Mouse (Mus musculus) MEL (cell line): Measurements from ENCODE around the gene Lmo2. TPM values are rescaled to one million over a fixed set of nuclear protein-coding genes. Genes with fewer than 3 reads are reported as not detected.

Experiments used
- DNase-seq: peaks from one replicate; pipeline ENCODE4 v3.0.0; 2011; ENCODE audit warnings: low read depth, low spot score
- H3K27ac ChIP-seq: 2 replicates; pipeline ENCODE4 v1.5.1; 2012; ENCODE audit warnings: low read depth, mild to moderate bottlenecking, control low read depth, low read length, moderate library complexity; ENCODE audit not compliant: control insufficient read depth
- H3K27me3 ChIP-seq, 2 experiments: fragments of 150-350 bp in 1 of 2; sonication (generic) in 1 of 2; 2 replicates each; pipeline ENCODE4 v1.6.1; 2012; ENCODE audit warnings: low read length in 2 of 2, mild to moderate bottlenecking in 2 of 2, improper control_type of control experiment in 1 of 2, moderate library complexity in 1 of 2; ENCODE audit not compliant: insufficient read depth in 2 of 2, control insufficient read depth in 1 of 2
- H3K36me3 ChIP-seq, 2 experiments: 2 replicates each; pipeline ENCODE4 v1.6.1; 2012 to 2014; ENCODE audit warnings: low read length in 2 of 2, improper control_type of control experiment in 1 of 2, inconsistent platforms in 1 of 2, mild to moderate bottlenecking in 1 of 2; ENCODE audit not compliant: insufficient read depth in 2 of 2, control insufficient read depth in 1 of 2
- H3K4me1 ChIP-seq, 2 experiments: fragments of 150-350 bp in 1 of 2; sonication (generic) in 1 of 2; 2 replicates each; pipeline ENCODE4 v1.6.1; 2012; ENCODE audit warnings: low read length in 2 of 2, improper control_type of control experiment in 1 of 2, mild to moderate bottlenecking in 1 of 2; ENCODE audit not compliant: insufficient read depth in 2 of 2, control insufficient read depth in 1 of 2
- H3K4me3 ChIP-seq, 2 experiments: fragments of 150-350 bp in 1 of 2; sonication (generic) in 1 of 2; 2 replicates each; pipeline ENCODE4 v1.5.1; 2012; ENCODE audit warnings: low read depth in 2 of 2, low read length in 2 of 2, mild to moderate bottlenecking in 2 of 2, moderate library complexity in 2 of 2, control low read depth in 1 of 2, improper control_type of control experiment in 1 of 2; ENCODE audit not compliant: control insufficient read depth in 1 of 2, insufficient read depth in 1 of 2
- H3K79me2 ChIP-seq: 2 replicates; pipeline ENCODE4 v1.6.1; 2012; ENCODE audit warnings: mild to moderate bottlenecking, low read length, moderate library complexity; ENCODE audit not compliant: control insufficient read depth, poor library complexity, insufficient read depth
- H3K9ac ChIP-seq: 2 replicates; pipeline ENCODE4 v1.6.1; 2012; ENCODE audit warnings: low read depth, mild to moderate bottlenecking, control low read depth, low read length, moderate library complexity; ENCODE audit not compliant: control insufficient read depth, poor library complexity, severe bottlenecking
- H3K9me3 ChIP-seq: fragments of 150-350 bp; sonication (generic); replicated peaks from 2 replicates; pipeline ENCODE4 v1.6.1; 2012; ENCODE audit warnings: mild to moderate bottlenecking, low read length, improper control_type of control experiment, moderate library complexity; ENCODE audit not compliant: insufficient read depth
- BHLHE40 ChIP-seq: IDR thresholded peaks from 2 replicates; pipeline ENCODE4 v1.6.1; 2012; ENCODE audit warnings: low read depth, mild to moderate bottlenecking, inconsistent platforms, low read length, improper control_type of control experiment, borderline replicate concordance
- CTCF ChIP-seq, 3 experiments: IDR thresholded peaks in 2 of 3; conservative IDR thresholded peaks in 1 of 3; 2 replicates each; pipeline ENCODE4 v1.5.1; 2011 to 2012; ENCODE audit warnings: low read length in 3 of 3, low read depth in 2 of 3, mild to moderate bottlenecking in 2 of 3, improper control_type of control experiment in 1 of 3, inconsistent platforms in 1 of 3, mixed read lengths in 1 of 3, moderate library complexity in 1 of 3; ENCODE audit not compliant: control insufficient read depth in 1 of 3, insufficient read depth in 1 of 3, poor library complexity in 1 of 3, severe bottlenecking in 1 of 3
- E2F4 ChIP-seq: IDR thresholded peaks from 2 replicates; pipeline ENCODE4 v1.6.1; 2011; ENCODE audit warnings: low read depth, low read length, improper control_type of control experiment, borderline replicate concordance
- ETS1 ChIP-seq: IDR thresholded peaks from 2 replicates; pipeline ENCODE4 v1.6.1; 2012; ENCODE audit warnings: low read depth, mild to moderate bottlenecking, inconsistent platforms, low read length, improper control_type of control experiment, moderate library complexity
- GABPA ChIP-seq: IDR thresholded peaks from 2 replicates; pipeline ENCODE4 v1.6.1; 2012; ENCODE audit warnings: low read depth, mild to moderate bottlenecking, inconsistent platforms, low read length, improper control_type of control experiment, moderate library complexity
- GATA1 ChIP-seq: IDR thresholded peaks from 2 replicates; pipeline ENCODE4 v1.6.1; 2011; ENCODE audit warnings: low read depth, low read length, improper control_type of control experiment
- HCFC1 ChIP-seq: IDR thresholded peaks from 2 replicates; pipeline ENCODE4 v1.6.1; 2012; ENCODE audit warnings: low read depth, mild to moderate bottlenecking, inconsistent platforms, low read length, improper control_type of control experiment, moderate library complexity
- MAFK ChIP-seq: IDR thresholded peaks from 2 replicates; pipeline ENCODE4 v1.6.1; 2011; ENCODE audit warnings: low read depth, mild to moderate bottlenecking, low read length, improper control_type of control experiment, borderline replicate concordance
- MAZ ChIP-seq: IDR thresholded peaks from 2 replicates; pipeline ENCODE4 v1.6.1; 2012; ENCODE audit warnings: low read depth, mild to moderate bottlenecking, inconsistent platforms, low read length, improper control_type of control experiment
- MEF2A ChIP-seq: IDR thresholded peaks from 2 replicates; pipeline ENCODE4 v1.6.1; 2014; ENCODE audit warnings: low read depth, mild to moderate bottlenecking, inconsistent platforms, low read length, improper control_type of control experiment; ENCODE audit not compliant: poor library complexity, insufficient replicate concordance, severe bottlenecking; ENCODE audit errors: extremely low read depth
- MXI1 ChIP-seq: IDR thresholded peaks from 2 replicates; pipeline ENCODE4 v1.6.1; 2011; ENCODE audit warnings: mild to moderate bottlenecking, low read depth, low read length, improper control_type of control experiment
- MYC ChIP-seq: IDR thresholded peaks from 2 replicates; pipeline ENCODE4 v1.6.1; 2011; ENCODE audit warnings: low read depth, mild to moderate bottlenecking, low read length, improper control_type of control experiment, moderate library complexity
- POLR2A ChIP-seq, 2 experiments: IDR thresholded peaks; 2 replicates each; pipeline ENCODE4 v1.6.1; 2011 to 2012; ENCODE audit warnings: low read length in 2 of 2, mild to moderate bottlenecking in 2 of 2, control low read depth in 1 of 2, improper control_type of control experiment in 1 of 2, low read depth in 1 of 2, moderate library complexity in 1 of 2; ENCODE audit not compliant: control insufficient read depth in 1 of 2, insufficient read depth in 1 of 2, poor library complexity in 1 of 2
- RCOR1 ChIP-seq: IDR thresholded peaks from 2 replicates; pipeline ENCODE4 v1.6.1; 2012; ENCODE audit warnings: low read depth, mild to moderate bottlenecking, inconsistent platforms, low read length, improper control_type of control experiment
- SIN3A ChIP-seq: IDR thresholded peaks from 2 replicates; pipeline ENCODE4 v1.6.1; 2012; ENCODE audit warnings: low read length, improper control_type of control experiment, inconsistent platforms
- SMC3 ChIP-seq: IDR thresholded peaks from 2 replicates; pipeline ENCODE4 v1.6.1; 2011; ENCODE audit warnings: low read depth, low read length, improper control_type of control experiment
- TBP ChIP-seq: IDR thresholded peaks from 2 replicates; pipeline ENCODE4 v1.8.0; 2011; ENCODE audit warnings: low read depth, low read length, improper control_type of control experiment
- UBTF ChIP-seq: IDR thresholded peaks from 2 replicates; pipeline ENCODE4 v1.6.1; 2012; ENCODE audit warnings: low read depth, mild to moderate bottlenecking, inconsistent platforms, low read length, improper control_type of control experiment, moderate library complexity, borderline replicate concordance; ENCODE audit not compliant: insufficient read depth
- USF1 ChIP-seq: IDR thresholded peaks from 2 replicates; pipeline ENCODE4 v1.6.1; 2014; ENCODE audit warnings: low read depth, mild to moderate bottlenecking, inconsistent platforms, low read length, improper control_type of control experiment, moderate library complexity
- USF2 ChIP-seq, 2 experiments: IDR thresholded peaks; 2 replicates each; pipeline ENCODE4 v1.6.1; 2011 to 2012; ENCODE audit warnings: improper control_type of control experiment in 2 of 2, low read length in 2 of 2, borderline replicate concordance in 1 of 2, inconsistent platforms in 1 of 2, low read depth in 1 of 2, mild to moderate bottlenecking in 1 of 2; ENCODE audit not compliant: insufficient read depth in 1 of 2
- ZC3H11A ChIP-seq: IDR thresholded peaks from 2 replicates; pipeline ENCODE4 v1.6.1; 2012; ENCODE audit warnings: low read depth, mild to moderate bottlenecking, inconsistent platforms, low read length, improper control_type of control experiment
- ZKSCAN1 ChIP-seq: IDR thresholded peaks from 2 replicates; pipeline ENCODE4 v1.6.1; 2012; ENCODE audit warnings: low read depth, mild to moderate bottlenecking, inconsistent platforms, low read length, improper control_type of control experiment, moderate library complexity
- ZMIZ1 ChIP-seq: IDR thresholded peaks from 2 replicates; pipeline ENCODE4 v1.6.1; 2012; ENCODE audit warnings: low read depth, mild to moderate bottlenecking, inconsistent platforms, low read length, improper control_type of control experiment, moderate library complexity
- ZNF384 ChIP-seq: IDR thresholded peaks from 2 replicates; pipeline ENCODE4 v1.6.1; 2012; ENCODE audit warnings: low read depth, mild to moderate bottlenecking, inconsistent platforms, low read length, improper control_type of control experiment
- polyA plus RNA-seq, 2 experiments: library from polyadenylated mRNA; stranded (reverse) in 1 of 2; unstranded in 1 of 2; fragments of >175 nt in 1 of 2; fragments of >200 nt in 1 of 2; gene quantifications; 2 replicates each; pipeline versions ENCODE4 v1.2.1 to v1.2.4; 2012; ENCODE audit warnings: low replicate concordance in 2 of 2, low read depth in 1 of 2; ENCODE audit not compliant: insufficient read length in 2 of 2, insufficient read depth in 1 of 2, missing spikeins in 1 of 2
- total RNA-seq: library from RNA; depleted of rRNA; stranded (reverse); fragments of 300-350 nt; gene quantifications from 2 replicates; pipeline ENCODE4 v1.2.3, GENCODE M21; 2012

The Lmo2 gene
- total and polyA plus RNA-seq, 3 experiments, result 96.2 to 278 (median 184) TPM

DNA sequence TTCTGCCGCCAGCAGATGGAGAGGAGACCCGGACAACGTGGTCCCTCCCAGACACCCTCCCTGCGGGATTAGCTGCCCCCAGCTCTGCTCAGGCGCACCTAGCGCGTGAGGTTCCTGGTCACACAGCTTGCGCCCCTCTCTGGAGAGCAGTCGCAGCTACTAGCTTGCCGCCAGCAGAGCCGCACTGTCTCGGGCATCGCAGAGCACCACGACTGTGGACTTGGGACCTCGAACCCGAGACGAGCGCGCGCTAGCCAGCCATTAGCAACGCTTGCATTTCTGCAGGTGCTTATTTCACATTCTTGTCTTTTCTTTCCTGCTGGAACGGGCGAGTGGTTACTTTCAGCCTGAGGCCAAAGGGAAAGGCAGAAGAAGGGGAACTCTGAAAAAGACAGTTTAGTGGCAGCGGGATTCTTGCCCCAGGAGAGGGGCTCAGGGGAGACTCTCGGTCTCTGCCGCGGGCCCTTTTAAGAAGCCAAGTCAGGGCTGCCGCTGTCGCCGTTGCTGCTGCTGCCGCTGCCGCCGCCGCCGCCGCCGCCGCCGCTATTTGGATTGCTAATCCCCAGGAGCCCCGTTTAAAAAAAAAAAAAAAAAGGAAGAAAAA lies 11.8 kb downstream of the Lmo2 start (continued):
- TF ChIP-seq ZKSCAN1, result no peak
- TF ChIP-seq CTCF (IDR thresholded peaks at IDR 0.05 in 2 of 3, conservative IDR thresholded peaks at IDR 0.05 in 1 of 3; ENCODE audit: control insufficient read depth in 1 of 3, insufficient read depth in 1 of 3, low read depth in 2 of 3, low read length in 3 of 3, poor library complexity in 1 of 3, severe bottlenecking in 1 of 3), result peak; percentile 12 to 49 (median 41); a peak in 5 of 6 replicates
- no peak for TF ChIP-seq BHLHE40
- no peak for TF ChIP-seq ZC3H11A
- TF ChIP-seq, all 39 proteins: peak for 10

DNA sequence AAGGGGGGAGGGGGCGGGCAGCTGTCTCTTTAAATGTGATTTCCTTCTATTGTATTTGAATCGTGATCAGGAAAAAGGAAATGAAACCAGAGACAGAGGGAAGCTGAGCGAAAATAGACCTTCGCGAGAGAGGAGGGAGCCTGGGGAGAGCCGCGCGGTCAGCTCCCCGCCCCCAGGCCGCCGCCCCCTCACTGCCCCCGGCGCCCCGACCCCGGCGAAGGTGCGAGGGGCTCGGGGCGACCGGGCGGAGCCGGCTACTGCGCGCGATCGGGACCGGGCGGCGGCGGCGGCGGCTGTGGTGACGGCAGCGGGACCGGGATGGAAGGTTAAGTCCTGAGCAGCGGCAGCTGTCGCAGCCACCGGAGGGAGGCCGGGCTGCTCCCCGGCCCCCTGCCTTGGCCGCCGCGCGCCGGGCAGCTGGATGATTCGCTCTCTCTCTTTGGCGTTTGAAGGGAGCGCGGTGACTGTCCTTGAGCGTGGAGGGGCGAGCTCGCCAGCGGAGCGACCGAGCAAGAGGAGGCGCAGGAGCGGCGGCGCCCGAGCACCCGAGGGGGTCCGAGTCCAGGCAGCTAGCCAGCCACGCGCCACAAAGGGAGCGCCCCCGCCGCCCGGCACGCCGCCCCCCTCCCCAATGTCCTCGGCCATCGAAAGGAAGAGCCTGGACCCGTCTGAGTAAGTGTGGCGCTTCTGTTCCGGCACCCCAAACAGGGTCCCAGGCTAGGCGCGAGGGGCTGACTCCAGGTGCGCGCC lies 12.4 kb downstream of the Lmo2 start:
- peak overlapping the region; percentile 86 to 97 for H3K4me3 ChIP-seq

DNA sequence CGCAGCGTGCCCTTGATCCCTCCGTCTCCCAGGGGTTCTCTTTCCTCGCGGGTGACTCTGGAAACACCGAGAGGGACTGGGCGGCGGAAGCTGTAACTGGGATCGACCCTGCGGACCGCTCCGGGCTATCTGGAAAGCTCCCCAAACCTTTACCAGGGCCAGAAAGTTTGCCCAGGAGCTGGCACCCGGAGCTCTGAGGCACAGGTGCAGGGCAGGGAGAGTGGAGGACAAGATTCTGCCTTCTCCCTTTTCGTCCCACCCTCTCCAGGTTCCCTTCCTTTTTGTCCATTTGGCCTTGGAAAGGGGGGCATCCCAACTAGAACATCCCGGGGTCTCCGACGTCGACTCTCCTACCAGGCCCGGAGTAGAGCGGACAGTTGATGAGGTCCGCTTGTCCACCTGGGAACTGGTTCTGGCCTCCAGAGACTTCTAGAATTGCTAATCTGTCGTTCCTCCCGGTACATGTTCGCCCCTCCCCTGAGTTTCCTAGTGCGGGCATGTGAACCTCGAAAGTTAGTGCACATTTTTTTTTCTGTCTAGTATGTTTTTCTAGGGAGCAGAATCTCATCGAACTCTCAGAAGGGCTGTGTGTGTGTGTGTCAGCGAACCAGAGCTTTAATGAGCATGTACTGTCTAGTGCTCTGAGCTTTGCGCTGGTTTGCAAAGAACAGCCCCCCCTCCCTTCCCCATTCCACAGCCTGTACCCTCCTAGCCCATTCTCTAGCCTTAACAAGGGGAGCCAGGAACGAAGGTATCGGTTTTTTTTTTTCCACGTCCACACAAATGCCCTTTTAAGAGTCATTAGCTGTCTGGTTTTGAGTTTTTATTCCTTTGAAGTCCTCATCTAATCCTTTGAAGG lies 13.2 kb downstream of the Lmo2 start:
- H3K4me3 ChIP-seq, result peak overlapping the region; percentile 86 to 97
- H3K4me1 ChIP-seq, result peaks cover 13 to 14% of the 10 kb centered on the region in 2 experiments
- peaks cover 22 to 38% of the 10 kb centered on the region in 2 experiments for H3K36me3 ChIP-seq
- DNase-seq, result peak; percentile 50
- no peaks in the 10 kb centered on the region for H3K27me3 ChIP-seq
- peak overlapping the region; percentile 93 for H3K27ac ChIP-seq
- H3K9ac ChIP-seq, result peak overlapping the region; percentile 98
- peaks cover 73% of the 10 kb centered on the region for H3K79me2 ChIP-seq
- H3K9me3 ChIP-seq, result no peaks in the 10 kb centered on the region
- no peak for TF ChIP-seq GABPA
- TF ChIP-seq SMC3, result no peak
- TF ChIP-seq ETS1, result no peak
- 0 out of 2 replicates have a peak, but pooled peaks have one; percentile 13 for TF ChIP-seq MXI1
- no peak for TF ChIP-seq ZMIZ1
- TF ChIP-seq ZKSCAN1, result no peak
- TF ChIP-seq GATA1, result no peak
- no peak for TF ChIP-seq USF1
- no peak for TF ChIP-seq MAZ
- no peak for TF ChIP-seq MAFK
- no peak for TF ChIP-seq HCFC1
- TF ChIP-seq CTCF (IDR thresholded peaks at IDR 0.05 in 2 of 3, conservative IDR thresholded peaks at IDR 0.05 in 1 of 3; ENCODE audit: control insufficient read depth in 1 of 3, insufficient read depth in 1 of 3, low read depth in 2 of 3, low read length in 3 of 3, poor library complexity in 1 of 3, severe bottlenecking in 1 of 3), result no peak
- no peak for TF ChIP-seq SIN3A
- TF ChIP-seq RCOR1, result no peak
- TF ChIP-seq USF2 (IDR thresholded peaks at IDR 0.05; ENCODE audit: borderline replicate concordance in 1 of 2, insufficient read depth in 1 of 2, low read depth in 1 of 2, low read length in 2 of 2), result no peak
- TF ChIP-seq TBP, result peak; percentile 48
- TF ChIP-seq POLR2A (IDR thresholded peaks at IDR 0.05; ENCODE audit: control insufficient read depth in 1 of 2, insufficient read depth in 1 of 2, low read depth in 1 of 2, low read length in 2 of 2, poor library complexity in 1 of 2), result 0 out of 4 replicates have a peak, but pooled peaks of 1 of the 2 experiments have one; percentile 39

More for the DNA sequence above, 12.4 kb downstream of the Lmo2 start:
- Histone ChIP-seq H3K27me3 (no peaks in the 10 kb centered on the region), H3K27ac (peak overlapping the region; percentile 93), H3K4me1 (peaks cover 18 to 21% of the 10 kb centered on the region in 2 experiments), H3K36me3 (peaks cover 19 to 44% of the 10 kb centered on the region in 2 experiments), H3K79me2 (peaks cover 80% of the 10 kb centered on the region), H3K9ac (peak overlapping the region; percentile 98), H3K9me3 (no peaks in the 10 kb centered on the region)
- TF ChIP-seq E2F4 (no peak), MAFK (no peak), MEF2A (no peak), ETS1 (no peak), ZNF384 (peak; percentile 81; the same call in 1 of the 2 replicates), SIN3A (peak; percentile 23), MYC (no peak), RCOR1 (no peak), ZC3H11A (no peak), MAZ (no peak), ZKSCAN1 (no peak), UBTF (0 out of 2 replicates have a peak, but pooled peaks have one; percentile 42), MXI1 (0 out of 2 replicates have a peak, but pooled peaks have one; percentile 14)
- peak; percentile 54 for DNase-seq
